Mouse (Mus musculus): Measurements from ENCODE around the gene Aarsd1.

DNA sequence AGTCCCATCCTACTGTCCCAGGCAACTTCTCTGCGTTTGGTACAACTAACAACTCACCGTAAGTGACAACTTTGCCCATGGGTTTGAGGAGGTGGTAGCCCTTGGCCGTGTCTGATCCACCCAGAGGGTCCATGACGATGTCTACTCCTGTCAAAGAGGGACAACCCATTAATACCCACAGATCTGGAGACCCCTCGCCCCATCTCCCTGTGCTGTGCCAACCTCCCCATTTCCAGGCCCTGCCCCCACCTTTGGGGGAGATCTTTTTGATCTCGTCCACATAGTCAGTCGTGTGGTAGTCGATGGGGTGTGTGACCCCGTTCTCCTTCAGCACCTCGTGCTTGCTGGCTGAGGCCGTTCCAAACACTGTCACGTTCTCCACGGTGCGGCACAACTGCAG, 44.7 kb upstream of the Aarsd1 start:
- no peak for TF ChIP-seq POLR2A (IDR thresholded peaks at IDR 0.05; ENCODE audit: borderline replicate concordance, extremely low read depth, low read depth, low read length)
- TF ChIP-seq CTCF (IDR thresholded peaks at IDR 0.05; ENCODE audit: insufficient read depth, low read length) = no peak
